Mouse (Mus musculus) stomach, embryonic 16.5 days (tissue): ENCODE results near the gene Ice1. TPM values are rescaled to one million over a fixed set of nuclear protein-coding genes. Genes with fewer than 3 reads are reported as not detected.
A peak's percentile ranks its signal among the peaks of the same experiment; 100 is the strongest.

Experiments used
- ATAC-seq: fragments of 200-750 bp; cut with Nextera tagmentation; 2 replicates; pipeline ENCODE4 v1.8.0; 2017; ENCODE audit warnings: moderate number of reproducible peaks, moderate TSS enrichment; ENCODE audit not compliant: insufficient read depth, low FRiP score
- H3K27ac ChIP-seq: fragments of 300-500 bp; sonication (generic); 2 replicates; pipeline ENCODE4 v1.5.1; 2014; ENCODE audit warnings: low read length
- H3K27me3 ChIP-seq: fragments of 300-500 bp; sonication (generic); 2 replicates; pipeline ENCODE4 v1.6.1; 2014; ENCODE audit warnings: low read length, control low read depth, mixed read lengths; ENCODE audit not compliant: control insufficient read depth, insufficient read depth
- H3K36me3 ChIP-seq: fragments of 300-500 bp; sonication (generic); 2 replicates; pipeline ENCODE4 v1.6.1; 2014; ENCODE audit warnings: low read length; ENCODE audit not compliant: control insufficient read depth, insufficient read depth
- H3K4me1 ChIP-seq: fragments of 300-500 bp; sonication (generic); 2 replicates; pipeline ENCODE4 v1.6.1; 2014; ENCODE audit warnings: low read length, control low read depth, mixed read lengths; ENCODE audit not compliant: control insufficient read depth, insufficient read depth
- H3K4me2 ChIP-seq: fragments of 300-500 bp; sonication (generic); 2 replicates; pipeline ENCODE4 v1.6.1; 2014; ENCODE audit warnings: low read depth, low read length, mixed read lengths
- H3K4me3 ChIP-seq: fragments of 300-500 bp; sonication (generic); replicated peaks from 2 replicates; pipeline ENCODE4 v1.5.1; 2014; ENCODE audit warnings: mild to moderate bottlenecking, low read length
- H3K9ac ChIP-seq: fragments of 300-500 bp; sonication (generic); 2 replicates; pipeline ENCODE4 v1.6.1; 2014; ENCODE audit warnings: low read length
- H3K9me3 ChIP-seq: fragments of 300-500 bp; sonication (generic); replicated peaks from 2 replicates; pipeline ENCODE4 v1.6.1; 2016; ENCODE audit warnings: low read length, control low read depth; ENCODE audit not compliant: control insufficient read depth
- WGBS: fragments of 180-500 bp; shearing (Covaris S2); extraction: QIAGEN DNeasy Blood & Tissue Kit; methylation state at CpG from one replicate; pipeline ENCODE4 v1.1.7; 2014; 5-methylcytosine and 5-hydroxymethylcytosine counted together
- polyA plus RNA-seq: library from polyadenylated mRNA; unstranded; fragments of >200 nt; fragmentation: Nextera tagmentation; extraction: Ambion mirVana; gene quantifications from 2 replicates; pipeline ENCODE4 v1.2.1, GENCODE M21; 2015

The Ice1 gene
- 15.2 and 15.8 TPM in 2 replicates for polyA plus RNA-seq

DNA sequence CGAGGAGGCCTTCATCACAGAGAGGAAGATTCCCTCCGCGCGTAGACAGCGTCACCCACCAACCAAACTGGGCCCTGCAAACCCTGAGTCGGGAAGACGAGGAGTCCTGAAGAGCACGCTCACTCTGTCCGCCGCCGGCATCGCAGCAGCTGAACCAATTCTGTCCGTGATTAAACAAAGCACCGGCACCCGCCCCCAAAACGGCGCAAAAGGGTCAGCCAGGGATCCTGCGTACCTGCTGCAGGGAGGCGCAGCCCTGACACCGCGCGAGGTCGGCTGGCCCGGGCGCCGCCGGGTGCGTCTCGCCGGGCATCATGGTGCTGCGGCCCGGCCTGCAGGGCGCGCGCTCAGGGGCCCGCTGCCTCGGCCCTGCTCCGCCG lies at the start of gene Ice1:
Ice1 (minus strand) TSS at position 353 of the 380 bp plus-strand sequence.
- H3K27me3 ChIP-seq: no peaks in the 10 kb centered on the region
- ATAC-seq: no peak; the same call in 1 of the 2 replicates
- H3K9me3 ChIP-seq: no peaks in the 10 kb centered on the region
- peaks cover 16% of the 10 kb centered on the region for H3K4me1 ChIP-seq
- peak within 1 kb of the TSS; percentile 94 for H3K4me2 ChIP-seq
- peak within 1 kb of the TSS; percentile 94 for H3K27ac ChIP-seq
- peak within 1 kb of the TSS; percentile 90 for H3K9ac ChIP-seq
- H3K4me3 ChIP-seq: peak within 1 kb of the TSS; percentile 90
- H3K36me3 ChIP-seq: no peaks in the 10 kb centered on the region
- WGBS: 0% methylated on average over 38 of the region's 39 CpGs

DNA sequence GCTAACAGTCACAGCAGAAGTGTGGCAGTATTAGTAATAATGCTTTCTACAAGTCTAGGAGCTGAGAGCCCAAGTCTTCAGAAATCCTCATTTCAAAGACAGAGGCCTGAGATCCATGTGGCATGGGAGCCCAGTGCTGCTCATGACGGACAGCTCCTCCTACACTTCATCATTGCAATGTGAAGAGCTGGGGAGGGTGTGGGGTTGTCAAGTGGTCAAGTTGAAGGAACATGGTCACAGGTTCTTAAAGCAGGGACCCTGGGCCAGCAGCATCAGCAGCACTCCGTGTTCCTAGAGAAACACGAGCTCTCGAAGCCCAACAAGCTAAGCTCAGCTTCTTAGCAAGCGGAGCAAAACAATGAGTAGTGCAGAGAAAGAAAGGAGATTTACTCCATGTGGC lies 48.4 kb upstream of the Ice1 start:
- no peaks in the 10 kb centered on the region for H3K9me3 ChIP-seq
- H3K4me3 ChIP-seq: no peak overlapping the region
- no peak for ATAC-seq
- no peak overlapping the region for H3K4me2 ChIP-seq
- no peak overlapping the region for H3K27ac ChIP-seq
- no peaks in the 10 kb centered on the region for H3K4me1 ChIP-seq
- no peaks in the 10 kb centered on the region for H3K27me3 ChIP-seq
- H3K9ac ChIP-seq: no peak overlapping the region
- H3K36me3 ChIP-seq: no peaks in the 10 kb centered on the region
- 72% methylated on average over 5 of the region's 5 CpGs for WGBS

GRCm38 (mm10) chr13:70684976-70685609 lies 47.7 kb upstream of the Ice1 start:
- H3K27ac ChIP-seq: no peak overlapping the region
- no peaks in the 10 kb centered on the region for H3K27me3 ChIP-seq
- H3K4me1 ChIP-seq: no peaks in the 10 kb centered on the region
- no peaks in the 10 kb centered on the region for H3K9me3 ChIP-seq
- no peak overlapping the region for H3K4me3 ChIP-seq
- no peak overlapping the region for H3K9ac ChIP-seq
- no peaks in the 10 kb centered on the region for H3K36me3 ChIP-seq
- 48% methylated on average over 7 of the region's 7 CpGs for WGBS
- no peak for ATAC-seq
- no peak overlapping the region for H3K4me2 ChIP-seq

DNA sequence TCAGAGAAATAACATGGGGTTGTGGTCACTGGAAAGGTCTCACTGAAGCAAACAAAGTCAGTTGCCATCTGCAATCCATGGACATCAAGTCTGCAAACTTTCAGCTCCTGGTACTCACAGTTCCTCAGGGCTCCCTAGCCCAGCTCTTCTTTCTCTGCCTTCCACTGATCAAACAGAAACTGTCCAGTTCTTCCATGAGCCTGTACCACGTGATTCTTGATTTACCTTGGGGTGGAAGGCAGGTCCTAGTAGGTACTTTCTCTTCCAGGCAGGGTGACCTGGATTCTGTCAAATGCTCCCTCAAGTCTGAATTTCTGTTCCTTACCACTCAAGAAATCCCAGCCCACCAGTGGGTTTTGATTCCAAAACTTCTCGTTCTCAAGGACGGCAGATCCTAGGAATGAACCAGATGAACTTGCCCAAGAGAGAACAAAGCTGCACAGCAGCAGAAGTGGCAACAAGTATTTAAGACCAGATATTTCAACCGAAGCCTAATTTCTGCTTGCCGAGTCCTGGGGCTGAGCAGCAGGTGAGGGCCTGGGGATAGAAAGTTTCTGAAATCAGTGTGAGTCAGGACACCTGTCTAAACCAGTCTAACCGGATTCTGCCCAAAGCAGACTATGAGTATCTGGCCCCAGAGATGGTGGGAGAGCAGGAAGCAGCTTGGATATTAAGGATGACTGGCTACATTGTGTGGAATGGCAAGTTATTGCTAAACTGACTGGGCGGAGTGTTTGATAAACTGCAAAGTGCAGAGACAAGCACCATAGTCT lies 44.2 kb upstream of the Ice1 start:
- Histone ChIP-seq H3K4me2 (peak overlapping the region; percentile 25), H3K36me3 (no peaks in the 10 kb centered on the region), H3K9ac (no peak overlapping the region), H3K9me3 (no peaks in the 10 kb centered on the region), H3K4me3 (no peak overlapping the region), H3K4me1 (no peaks in the 10 kb centered on the region), H3K27ac (peak overlapping the region; percentile 88), H3K27me3 (no peaks in the 10 kb centered on the region)
- WGBS: 54% methylated on average over 7 of the region's 7 CpGs
- ATAC-seq: peak; percentile 87

DNA sequence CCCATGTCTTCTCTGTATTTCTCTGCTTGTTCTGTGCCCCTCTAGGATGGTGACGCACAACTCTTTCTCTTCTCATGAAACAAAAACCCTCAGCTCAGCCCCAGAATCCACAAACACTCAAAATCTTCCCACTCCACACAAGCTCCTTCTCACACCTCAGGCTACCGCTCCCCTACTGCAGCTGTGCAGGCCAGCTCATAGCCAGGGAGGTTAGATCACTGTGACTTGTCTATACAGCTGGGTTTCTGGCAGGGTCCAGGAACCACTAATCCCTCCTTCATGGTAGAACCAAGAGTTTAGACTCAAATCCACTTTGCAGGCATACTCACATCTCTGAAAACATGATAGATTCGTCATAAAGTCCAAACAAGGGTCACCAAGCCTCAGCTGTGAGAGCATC lies 42.9 kb upstream of the Ice1 start:
- no peak overlapping the region for H3K4me3 ChIP-seq
- no peak overlapping the region for H3K27ac ChIP-seq
- no peak overlapping the region for H3K9ac ChIP-seq
- WGBS: 88% methylated on average over 3 of the region's 3 CpGs
- no peaks in the 10 kb centered on the region for H3K4me1 ChIP-seq
- no peak for ATAC-seq
- no peaks in the 10 kb centered on the region for H3K9me3 ChIP-seq
- H3K4me2 ChIP-seq: no peak overlapping the region
- no peaks in the 10 kb centered on the region for H3K36me3 ChIP-seq
- H3K27me3 ChIP-seq: no peaks in the 10 kb centered on the region

DNA sequence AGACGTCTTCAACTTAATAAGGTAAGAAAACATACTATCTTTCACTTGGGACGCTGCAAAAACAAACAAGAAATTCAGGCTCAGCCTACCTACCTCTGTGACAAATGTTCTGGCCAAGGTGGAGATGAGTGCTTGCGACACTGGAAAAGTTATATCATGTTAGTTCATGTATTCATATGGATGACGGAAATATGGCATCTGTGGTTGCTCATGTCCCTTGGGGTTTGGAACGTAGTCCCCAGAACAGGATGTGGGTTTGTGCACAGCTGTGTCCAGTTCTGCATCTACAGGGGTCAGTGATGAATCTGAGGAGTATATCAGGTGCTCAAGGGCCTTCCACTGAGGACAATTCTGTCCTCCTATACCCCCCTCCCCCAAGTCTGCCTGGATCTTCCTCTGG lies 40.3 kb upstream of the Ice1 start:
- Histone ChIP-seq H3K4me3 (no peak overlapping the region), H3K27me3 (no peaks in the 10 kb centered on the region), H3K4me1 (no peaks in the 10 kb centered on the region), H3K27ac (no peak overlapping the region), H3K9me3 (no peaks in the 10 kb centered on the region), H3K36me3 (no peaks in the 10 kb centered on the region), H3K9ac (no peak overlapping the region), H3K4me2 (no peak overlapping the region)
- 85% methylated on average over 5 of the region's 5 CpGs for WGBS
- no peak for ATAC-seq

DNA sequence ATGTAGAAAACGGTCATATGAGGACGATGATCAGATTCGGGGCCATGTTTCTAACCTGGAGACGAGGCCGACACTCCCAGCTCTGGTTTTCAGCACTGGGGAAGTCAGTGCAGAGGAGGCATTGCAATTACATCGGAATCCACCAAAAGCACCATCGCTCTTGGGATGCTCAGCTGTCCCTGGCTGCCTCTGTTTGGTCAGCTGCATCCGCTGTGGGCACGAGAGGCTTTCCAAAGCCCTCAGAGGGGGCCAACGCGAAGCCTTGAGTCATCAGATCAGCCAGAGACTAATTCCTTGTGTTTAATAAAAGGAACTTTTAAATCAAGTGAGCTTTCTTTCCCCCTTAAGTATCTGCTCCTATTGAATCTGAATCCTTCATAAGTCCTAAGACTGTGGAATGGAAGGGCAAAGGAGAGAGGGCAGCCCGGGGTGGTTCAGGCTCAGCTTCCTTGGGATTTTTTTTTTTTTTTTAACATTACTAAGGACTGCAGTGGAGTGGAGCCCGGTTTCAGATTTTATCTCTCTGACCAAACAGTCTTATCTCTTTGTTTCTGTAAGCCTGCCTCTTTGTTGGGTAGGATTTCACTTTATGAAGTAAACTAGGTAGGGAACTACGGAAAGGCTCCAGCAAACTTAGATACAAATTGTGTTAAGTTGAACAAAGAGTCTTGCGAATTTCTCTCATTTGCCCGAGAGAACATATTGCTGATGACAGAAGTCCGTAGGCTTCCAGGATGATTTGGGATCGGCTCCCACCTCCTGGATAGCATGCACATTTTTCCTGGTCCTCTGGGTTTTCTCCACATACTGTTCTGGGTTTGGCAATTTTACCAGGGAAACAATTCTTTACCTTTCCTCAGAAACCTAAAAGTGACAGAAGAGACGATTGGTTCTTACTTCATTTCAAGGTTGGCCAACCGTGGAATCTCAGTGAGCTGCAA lies 39.1 kb upstream of the Ice1 start:
- ATAC-seq: 0 out of 2 replicates have a peak, but pooled peaks have one; percentile 31
- H3K4me3 ChIP-seq: no peak overlapping the region
- 50% methylated on average over 20 of the region's 20 CpGs for WGBS

DNA sequence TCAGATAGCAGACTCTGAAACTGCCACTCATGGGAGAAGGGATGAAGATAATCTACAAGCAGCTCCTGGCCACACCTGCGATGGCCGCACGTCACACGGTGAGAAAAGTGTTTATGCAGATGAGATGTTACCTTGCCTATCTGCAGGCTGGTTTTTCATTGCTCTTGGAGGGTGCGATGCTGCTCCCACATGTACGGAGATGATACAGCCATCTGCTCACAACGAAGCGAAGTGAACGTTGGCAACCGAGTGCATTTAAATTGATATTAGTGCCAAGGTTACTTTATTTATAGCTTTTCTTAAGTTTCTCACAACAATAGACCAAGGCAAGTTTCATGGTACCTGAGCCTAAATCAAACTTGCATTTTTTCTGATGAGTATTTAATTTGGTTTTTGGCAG lies 37.6 kb upstream of the Ice1 start:
- 81% methylated on average over 10 of the region's 10 CpGs for WGBS
- Histone ChIP-seq H3K4me1 (no peaks in the 10 kb centered on the region), H3K27me3 (no peaks in the 10 kb centered on the region), H3K4me3 (no peak overlapping the region), H3K27ac (no peak overlapping the region), H3K9me3 (no peaks in the 10 kb centered on the region), H3K9ac (no peak overlapping the region), H3K4me2 (no peak overlapping the region), H3K36me3 (no peaks in the 10 kb centered on the region)
- no peak for ATAC-seq

More for the DNA sequence above, 39.1 kb upstream of the Ice1 start:
- Histone ChIP-seq H3K36me3 (no peaks in the 10 kb centered on the region), H3K9ac (no peak overlapping the region), H3K9me3 (no peaks in the 10 kb centered on the region), H3K27me3 (no peaks in the 10 kb centered on the region), H3K27ac (no peak overlapping the region), H3K4me1 (no peaks in the 10 kb centered on the region), H3K4me2 (no peak overlapping the region)
